Mouse (Mus musculus) gastrocnemius, postnatal 14 days (tissue): ENCODE measurements around the gene Galnt13. TPM values are rescaled to one million over a fixed set of nuclear protein-coding genes. Genes with fewer than 3 reads are reported as not detected.
"Not testable (repeated sequence)": the region's sequence is repeated elsewhere in the genome, so short reads cannot be mapped to it uniquely, and the experiment has no call there.

Experiments
- DNase-seq: peaks from one replicate; pipeline ENCODE4 v3.0.0; 2021; ENCODE audit warnings: mixed read lengths
- intact Hi-C: fragments of 180-260 bp; cut with DNase I; formaldehyde crosslinking; loops from one replicate; pipeline ENCODE4 v1.15.1; 2025; ENCODE audit warnings: low total_unique reads
- long read RNA-seq, 2 experiments: library from polyadenylated mRNA; stranded (forward); transcript quantifications; one replicate each; pipeline ENCODE4 v2.0.0; 2021
- total RNA-seq, 2 experiments: library from RNA; stranded (reverse); gene quantifications; 2 replicates each; pipeline ENCODE4 v1.2.3; 2021

The Galnt13 gene
- total RNA-seq = under 1 TPM in 1 of 2 experiments, not detected in 1; 0.23 TPM
- long read RNA-seq, experiment 1 = 0 reads
- long read RNA-seq, experiment 2 = 0 reads

GRCm38 (mm10) chr2:54435937-54436735 lies at the start of gene Galnt13:
TSS of gene Galnt13 (plus strand) at chr2:54436317.
- intact Hi-C loops = no loop called here
- DNase-seq = peak; percentile 6

GRCm38 (mm10) chr2:54431060-54431459 lies 5.1 kb upstream of the Galnt13 start:
- intact Hi-C loops = no loop called here
- no peak for DNase-seq

DNA sequence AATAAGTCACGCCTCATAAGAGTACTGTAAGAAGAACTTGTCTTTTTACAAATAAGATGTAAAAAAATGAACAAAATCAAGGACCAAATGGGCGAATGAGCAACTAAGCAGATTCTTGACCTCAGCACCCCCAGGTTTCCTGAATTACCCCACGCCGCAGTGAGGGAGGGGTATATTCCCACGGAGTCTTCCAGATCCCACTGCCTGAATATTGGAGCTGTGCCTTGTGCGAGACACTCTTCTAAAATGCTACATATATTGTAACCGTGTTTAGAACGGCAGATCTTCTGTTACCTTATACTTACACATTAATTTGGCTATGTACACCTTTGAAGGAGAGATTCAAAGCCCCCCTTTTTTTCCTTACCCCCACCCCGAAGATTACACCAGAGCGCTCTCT lies 737 bp upstream of the Galnt13 start:
- DNase-seq = no peak
- intact Hi-C loops = no loop called here

DNA sequence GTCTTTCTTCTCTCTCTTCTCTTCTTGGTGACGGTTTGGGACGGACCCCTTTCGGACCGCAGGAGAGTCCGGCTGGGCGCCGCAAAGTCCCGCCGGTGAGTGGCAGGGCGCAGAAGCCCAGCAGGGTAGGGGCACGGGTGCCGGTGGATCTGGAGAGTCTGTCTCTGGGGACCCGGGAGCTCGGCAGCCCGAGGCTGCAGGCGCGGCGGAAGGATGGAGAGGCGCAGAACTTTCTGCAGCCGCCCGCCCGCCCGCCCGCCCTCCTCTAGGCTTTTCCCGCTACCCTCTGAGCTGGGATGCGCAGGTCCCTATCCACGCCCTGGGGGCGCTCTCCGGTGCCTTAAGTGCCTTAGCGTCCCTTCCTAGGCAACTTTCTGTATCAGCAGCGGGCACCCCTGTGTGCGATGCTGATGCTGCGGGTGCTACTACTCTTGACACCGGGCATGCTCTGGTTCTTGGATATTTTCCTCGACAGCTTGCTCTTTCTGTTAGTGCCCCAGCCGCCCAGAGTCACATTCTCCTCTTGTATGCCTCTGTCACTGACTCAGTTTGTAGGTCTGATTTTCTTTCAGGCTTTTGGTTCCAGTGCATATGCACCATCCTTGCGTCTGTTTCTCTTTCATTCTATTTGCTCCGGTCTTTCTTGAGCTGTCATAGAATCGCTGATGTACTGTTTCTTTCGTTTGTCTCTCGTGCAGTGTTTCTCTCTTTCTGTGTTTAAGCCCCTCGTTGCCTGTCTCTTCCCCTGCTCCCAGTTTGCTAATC lies 801 bp downstream of the Galnt13 start:
- intact Hi-C loops = no loop called here

DNA sequence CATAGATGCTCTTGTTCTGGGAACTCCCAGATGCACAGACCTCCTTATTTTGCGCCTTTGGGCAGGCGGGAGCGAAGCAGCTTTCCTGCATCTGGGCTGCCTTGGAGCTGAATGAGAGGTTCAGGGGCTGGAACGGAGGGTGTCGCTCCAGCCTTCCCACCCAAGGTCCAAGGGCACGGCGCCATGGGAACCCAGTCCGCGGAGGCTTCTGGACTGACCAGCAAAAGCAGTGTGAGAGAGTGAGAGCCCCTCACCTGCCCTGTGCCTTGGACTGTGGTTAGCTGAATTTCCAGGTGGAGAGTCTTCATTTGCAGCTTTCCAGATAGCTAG lies 1.3 kb downstream of the Galnt13 start:
- intact Hi-C loops = no loop called here
- no peak for DNase-seq

More for the DNA sequence above, 801 bp downstream of the Galnt13 start:
- DNase-seq = no peak

DNA sequence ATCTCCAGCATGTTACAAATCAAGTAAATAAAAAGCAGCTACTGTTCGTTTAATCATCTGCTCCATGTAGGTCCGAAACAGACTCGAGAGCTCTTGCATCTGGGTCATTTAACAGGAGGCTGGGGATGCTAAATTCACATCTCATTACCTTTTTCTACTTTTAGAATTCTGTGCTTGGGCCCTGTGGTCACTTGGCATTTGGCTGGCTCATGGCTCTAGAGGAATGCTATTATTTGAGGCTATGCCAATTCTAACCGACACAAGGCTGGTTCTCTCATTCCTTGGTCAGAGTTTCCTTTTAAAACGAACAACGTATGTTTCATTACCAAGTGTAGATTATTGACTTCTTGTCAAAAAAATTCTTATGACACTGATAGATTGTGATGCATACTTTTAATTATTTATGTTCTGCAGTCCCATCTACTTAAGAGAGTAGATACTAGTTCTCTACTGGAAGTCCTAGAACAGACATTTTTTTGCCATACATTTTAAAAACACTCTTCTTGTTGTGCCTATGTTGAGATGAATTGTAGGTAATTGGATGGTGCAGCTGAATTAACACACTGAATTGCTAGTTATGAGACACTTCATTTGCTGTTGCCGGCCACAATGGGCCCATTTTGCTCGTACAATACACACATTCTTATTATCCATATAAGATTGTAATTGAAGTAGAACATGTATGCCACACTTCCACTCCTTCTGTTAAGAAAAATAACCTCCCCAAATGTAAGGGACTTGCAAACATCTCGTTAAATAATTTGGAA lies 6.8 kb downstream of the Galnt13 start:
- intact Hi-C loops = no loop called here

GRCm38 (mm10) chr2:54483426-54483825 lies 47.3 kb downstream of the Galnt13 start:
- no peak for DNase-seq
- intact Hi-C loops = no loop called here

More for the DNA sequence above, 6.8 kb downstream of the Galnt13 start:
- DNase-seq = no peak

DNA sequence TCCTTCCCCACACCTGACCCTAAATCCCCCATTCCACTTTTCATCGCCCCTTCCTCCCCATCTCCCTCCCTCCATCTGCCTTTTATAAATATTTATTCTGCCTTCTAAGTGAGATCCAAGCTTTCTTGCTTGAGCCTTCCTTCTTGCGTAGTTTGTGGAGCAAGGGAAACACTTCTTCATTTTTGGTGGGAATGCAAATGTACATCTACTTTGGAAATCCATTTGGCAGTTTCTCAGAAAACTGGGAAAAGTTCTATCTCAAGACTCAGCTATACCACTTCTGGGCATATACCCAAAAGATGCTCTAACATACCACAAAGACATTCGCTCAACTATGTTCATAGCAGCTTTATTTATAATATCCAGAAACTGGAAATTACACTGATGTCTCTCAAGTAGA lies 86.9 kb downstream of the Galnt13 start:
- intact Hi-C loops = no loop called here
- DNase-seq = no peak

GRCm38 (mm10) chr2:54527073-54527472 lies 91.0 kb downstream of the Galnt13 start:
- DNase-seq = no peak
- intact Hi-C loops = no loop called here

DNA sequence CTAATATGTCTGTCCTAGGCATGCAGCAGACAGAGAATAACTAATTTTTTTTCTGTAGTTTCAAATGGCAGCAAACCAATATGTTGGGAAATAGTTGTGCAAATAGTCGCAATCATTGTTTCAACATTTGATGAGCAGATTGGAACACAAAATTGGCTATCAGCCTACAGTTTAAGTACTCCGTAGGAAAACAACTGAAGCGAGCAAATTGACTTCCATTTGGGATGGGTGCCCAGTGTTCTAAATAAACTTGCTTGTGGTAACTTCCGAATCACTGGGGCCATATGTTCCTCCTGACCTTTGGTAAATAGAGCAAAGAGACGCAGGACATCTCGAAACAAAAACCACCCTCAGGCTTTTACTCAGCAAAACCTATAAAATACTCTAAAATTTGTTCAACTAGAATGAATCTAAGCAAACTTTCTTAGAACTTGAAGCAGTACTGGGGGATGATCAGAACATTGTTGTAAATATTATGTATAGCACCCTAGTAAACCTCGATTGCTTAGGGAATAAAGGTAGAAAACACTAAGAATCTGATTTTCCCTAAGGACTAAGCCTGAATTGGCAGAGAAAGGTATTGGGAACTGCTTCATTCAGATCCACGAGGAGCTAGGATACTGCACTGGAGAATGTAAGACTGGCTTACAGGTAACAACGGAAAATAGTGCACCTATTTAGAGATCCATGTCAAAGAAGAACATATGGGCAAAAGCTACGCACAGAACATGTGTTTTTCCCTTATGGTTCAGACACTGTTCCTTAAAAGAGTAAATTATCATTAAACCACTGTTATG lies 122.4 kb downstream of the Galnt13 start:
- intact Hi-C loops = no loop called here

DNA sequence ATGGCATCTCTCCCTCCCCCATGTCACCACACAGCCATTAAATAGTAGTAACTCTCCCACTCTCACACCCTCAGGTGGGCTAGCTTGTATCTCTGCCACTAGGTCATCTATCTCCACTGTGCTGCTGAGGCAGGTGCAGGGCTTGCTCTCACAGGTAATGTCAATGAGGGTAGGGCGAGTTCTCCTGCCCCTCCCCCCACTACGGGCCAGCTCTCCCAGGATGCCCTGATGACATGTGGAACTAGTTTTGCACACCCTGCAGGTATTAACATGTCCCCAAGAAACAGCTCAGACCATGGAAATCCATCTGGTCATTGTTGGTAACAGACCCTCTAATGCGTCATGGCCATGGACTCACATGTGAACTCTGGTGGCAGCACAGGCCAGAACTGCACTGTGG lies 129.0 kb downstream of the Galnt13 start:
- intact Hi-C loops = no loop called here
- no peak for DNase-seq

More for the DNA sequence above, 122.4 kb downstream of the Galnt13 start:
- DNase-seq = no peak

DNA sequence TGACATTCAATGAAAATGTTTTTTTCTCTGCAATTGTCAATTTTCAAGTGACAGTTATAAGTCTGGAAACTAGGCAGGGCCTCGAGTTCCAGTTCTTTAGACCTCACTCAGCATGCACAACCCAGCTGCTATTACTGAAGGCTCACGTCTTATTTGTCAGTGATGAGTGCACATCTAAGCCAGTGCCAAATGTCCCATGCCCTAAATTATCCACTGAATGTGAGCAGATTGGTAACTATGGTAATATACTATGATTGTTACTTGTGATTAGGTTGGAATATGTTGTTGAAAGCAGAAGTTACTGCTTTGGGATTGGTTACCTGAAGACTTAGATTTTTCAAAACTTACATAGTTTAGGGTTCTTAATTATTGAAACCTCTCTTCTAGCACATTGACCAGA lies 131.1 kb downstream of the Galnt13 start:
- intact Hi-C loops = no loop called here

DNA sequence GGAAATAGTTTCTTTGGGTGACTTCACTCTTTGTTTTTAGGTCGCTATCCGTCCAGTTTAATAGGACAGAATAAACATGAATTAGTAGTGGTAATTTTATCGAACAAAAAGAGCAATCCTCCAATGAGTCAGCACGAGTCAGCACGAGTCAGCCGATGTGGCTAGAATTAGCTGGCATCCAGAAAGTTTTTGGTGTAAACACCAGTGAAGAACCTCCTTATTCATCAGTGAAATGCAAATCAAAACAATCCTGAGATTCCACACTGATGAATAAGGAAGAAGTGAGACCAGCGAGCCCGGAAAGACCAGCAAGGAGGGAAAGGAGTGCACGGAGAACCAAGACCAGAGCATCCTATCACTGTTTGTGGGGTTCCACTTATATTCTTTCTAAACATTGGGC lies 131.5 kb downstream of the Galnt13 start:
- DNase-seq = no peak

More for the DNA sequence above, 131.1 kb downstream of the Galnt13 start:
- DNase-seq = no peak

DNA sequence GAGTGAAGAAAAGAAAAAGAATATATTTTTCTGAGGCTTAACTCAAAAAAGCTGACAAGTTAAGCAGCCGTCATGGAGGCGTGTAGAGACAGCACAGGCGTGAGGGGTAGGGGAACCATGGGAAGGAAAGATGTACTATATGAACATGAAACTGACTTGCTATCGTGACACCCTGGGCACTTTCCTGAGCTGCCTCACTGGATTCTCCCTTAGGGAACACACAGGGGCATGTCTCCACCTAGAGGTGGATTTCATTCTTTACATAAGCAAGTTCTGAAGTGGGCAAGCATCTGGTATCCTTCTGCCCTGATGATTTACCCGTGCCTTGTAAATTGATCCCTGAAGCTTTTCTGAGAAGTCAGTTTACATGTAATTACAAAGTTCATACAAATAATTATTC lies 277.7 kb downstream of the Galnt13 start:
- intact Hi-C loops, DNase-seq: not testable (repeated sequence)

More for the DNA sequence above, 131.5 kb downstream of the Galnt13 start:
- intact Hi-C loops = no loop called here

GRCm38 (mm10) chr2:54751232-54751631 lies 315.1 kb downstream of the Galnt13 start:
- intact Hi-C loops = no loop called here

GRCm38 (mm10) chr2:54759781-54760180 lies 323.7 kb downstream of the Galnt13 start:
- intact Hi-C loops = no loop called here
- no peak for DNase-seq

More at GRCm38 (mm10) chr2:54751232-54751631, 315.1 kb downstream of the Galnt13 start:
- no peak for DNase-seq

DNA sequence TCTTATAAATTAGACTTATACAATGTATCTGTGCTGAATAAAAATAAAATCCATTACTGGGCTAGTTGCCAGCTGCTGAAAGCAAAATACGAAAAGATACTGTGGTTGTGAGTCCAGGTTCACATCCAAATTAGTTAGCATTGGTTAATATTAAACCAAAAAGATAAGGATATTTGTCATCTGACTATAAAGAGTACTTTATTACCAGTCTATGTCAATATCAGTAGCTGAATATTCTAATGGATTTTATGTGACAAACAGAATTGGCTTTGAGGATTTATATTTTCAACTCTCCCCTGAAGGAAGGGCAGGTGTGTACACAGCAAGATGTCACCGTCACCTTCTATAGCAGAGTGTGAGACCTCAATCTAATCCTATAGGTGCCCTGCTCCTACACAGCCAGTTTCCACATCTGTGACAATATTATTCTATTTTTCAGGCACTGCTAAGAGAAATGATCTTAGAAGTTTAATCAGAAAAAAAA lies 342.7 kb downstream of the Galnt13 start:
- no peak for DNase-seq
- intact Hi-C loops = no loop called here

DNA sequence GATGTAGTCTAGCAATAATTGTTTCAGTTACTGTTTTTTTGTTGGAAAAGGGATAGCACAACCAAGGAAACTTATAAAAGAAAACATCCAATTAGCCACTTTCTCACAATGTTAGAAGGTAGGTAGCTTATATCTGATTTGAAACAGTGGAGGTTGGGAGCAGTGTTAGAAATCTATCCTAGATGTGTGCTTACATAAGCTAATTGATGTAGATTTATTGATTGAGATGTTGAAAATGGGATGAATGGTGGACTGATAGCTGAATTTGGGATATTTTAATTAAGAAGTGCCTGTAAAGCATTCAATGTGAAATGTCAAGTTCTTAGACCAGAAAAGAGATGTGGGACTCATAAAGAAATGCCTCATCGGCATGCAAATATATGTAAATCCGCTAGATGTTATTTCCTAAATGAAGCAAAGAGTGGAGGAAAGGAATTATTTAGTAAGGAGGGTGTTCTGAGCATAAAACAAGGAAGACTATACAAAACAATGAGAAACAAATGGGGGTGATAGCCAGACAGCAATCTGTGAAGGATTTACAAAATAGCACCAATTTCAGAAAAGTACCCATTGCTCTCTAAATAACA lies 377.6 kb downstream of the Galnt13 start:
- DNase-seq = no peak
- intact Hi-C loops = no loop called here

DNA sequence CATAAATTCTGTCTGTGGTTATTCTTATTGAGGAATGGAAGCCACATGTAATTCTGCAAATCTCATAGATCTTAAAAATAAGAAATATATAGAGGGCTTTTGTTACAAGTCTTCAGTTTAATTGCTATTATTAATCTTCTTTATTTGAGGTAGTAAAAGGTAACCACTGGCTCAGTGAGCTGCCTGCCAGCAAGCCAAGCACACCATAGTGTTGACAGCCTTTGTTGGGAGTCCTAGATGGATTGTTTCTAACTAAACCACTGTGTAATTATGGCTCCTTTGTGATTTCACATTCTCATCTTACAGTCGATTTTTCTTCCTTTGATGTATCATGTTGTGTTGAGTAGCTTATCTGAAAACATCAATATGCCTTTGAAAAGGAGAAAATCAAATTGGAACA lies 405.1 kb downstream of the Galnt13 start:
- no peak for DNase-seq
- intact Hi-C loops = no loop called here
